Mouse (Mus musculus) heart, postnatal 0 days (tissue): ENCODE data around the gene Slc37a1.

ENCODE experiments used
- CTCF ChIP-seq: IDR thresholded peaks from 2 replicates; pipeline ENCODE4 v1.5.1; 2016; ENCODE audit warnings: antibody characterized with exemption, control low read depth, low read depth
- EP300 ChIP-seq: IDR thresholded peaks from 2 replicates; pipeline ENCODE4 v1.6.1; 2016; ENCODE audit warnings: antibody characterized with exemption, low read depth

- TF ChIP-seq CTCF (no peak), EP300 (no peak)
Measured at GRCm38 (mm10) chr17:31267138-31267537, 19.5 kb upstream of the Slc37a1 start.
